Mouse (Mus musculus) inflammation-experienced regulatory T-cells, adult 6 months (primary cell): Measurements from ENCODE around the gene Dad1. TPM values are rescaled to one million over a fixed set of nuclear protein-coding genes. Genes with fewer than 3 reads are reported as not detected.

Experiments used
- ATAC-seq: one replicate; pipeline ENCODE4 v1.8.0; 2017
- polyA plus RNA-seq, 3 experiments: library from polyadenylated mRNA; unstranded; fragments of 100-300 nt; shearing (Covaris generic); gene quantifications; one replicate each; pipeline ENCODE4 v1.2.1; 2017

Dad1 gene
- polyA plus RNA-seq, 3 experiments from 2014 or later, result 393 to 515 (median 490) TPM

- ATAC-seq, result no peak
Measured at GRCm38 (mm10) chr14:54205904-54206303, 48.0 kb downstream of the Dad1 start.

GRCm38 (mm10) chr14:54204786-54205185 lies 49.1 kb downstream of the Dad1 start:
- ATAC-seq, result no peak

GRCm38 (mm10) chr14:54204311-54204710 lies 49.6 kb downstream of the Dad1 start:
- no peak for ATAC-seq

- no peak for ATAC-seq
Measured at GRCm38 (mm10) chr14:54203776-54204175, 50.1 kb downstream of the Dad1 start.

- ATAC-seq, result no peak
Measured at GRCm38 (mm10) chr14:54203207-54203606, 50.7 kb downstream of the Dad1 start.

GRCm38 (mm10) chr14:54200363-54200762 lies 53.5 kb downstream of the Dad1 start:
- ATAC-seq, result no peak

GRCm38 (mm10) chr14:54199662-54200061 lies 54.2 kb downstream of the Dad1 start:
- no peak for ATAC-seq

GRCm38 (mm10) chr14:54197740-54198139 lies 56.2 kb downstream of the Dad1 start:
- peak; percentile 51 for ATAC-seq

GRCm38 (mm10) chr14:54195838-54196423 lies 58.0 kb downstream of the Dad1 start:
- ATAC-seq, result no peak

GRCm38 (mm10) chr14:54193354-54194133 lies 60.4 kb downstream of the Dad1 start:
- ATAC-seq, result no peak

- ATAC-seq, result no peak
Measured at GRCm38 (mm10) chr14:54192462-54192847, 61.4 kb downstream of the Dad1 start.

GRCm38 (mm10) chr14:54191594-54192461 lies 62.1 kb downstream of the Dad1 start:
- ATAC-seq, result no peak

- no peak for ATAC-seq
Measured at GRCm38 (mm10) chr14:54191026-54191390, 62.9 kb downstream of the Dad1 start.

GRCm38 (mm10) chr14:54190305-54191025 lies 63.4 kb downstream of the Dad1 start:
- ATAC-seq, result no peak

GRCm38 (mm10) chr14:54189255-54189654 lies 64.6 kb downstream of the Dad1 start:
- ATAC-seq, result no peak

GRCm38 (mm10) chr14:54187211-54187610 lies 66.7 kb downstream of the Dad1 start:
- no peak for ATAC-seq

Other genes with a start within 250 kb of the Dad1 start
- gene Abhd4, start 84 bp upstream of the Dad1 start, polyA plus RNA-seq, result 10 to 100 TPM; 20.3 to 33.0 (median 29.4) TPM
- under 1 TPM in 1 of 3 experiments, not detected in 2; 0.09 TPM for gene Olfr49, start 30.8 kb upstream of the Dad1 start, polyA plus RNA-seq
- gene Oxa1l, start 106.7 kb upstream of the Dad1 start, polyA plus RNA-seq, result 10 to 100 TPM; 65.9 to 91.6 (median 69.3) TPM
- gene Slc7a7, start 163.7 kb upstream of the Dad1 start, polyA plus RNA-seq, result 1 to 10 TPM in 1 of 3 experiments, under 1 TPM in 2; 0.42 to 2.5 (median 0.49) TPM
- gene Mrpl52, start 172.8 kb upstream of the Dad1 start, polyA plus RNA-seq, result 100 to 1,000 TPM; 253 to 303 (median 292) TPM
- gene Mmp14, start 177.5 kb upstream of the Dad1 start, polyA plus RNA-seq, result under 1 TPM in 2 of 3 experiments, not detected in 1; 0.29 to 0.47 TPM
- gene Lrp10, start 210.0 kb upstream of the Dad1 start, polyA plus RNA-seq, result 10 to 100 TPM; 52.5 to 66.4 (median 63.3) TPM
- under 1 TPM; 0.50 to 0.58 (median 0.57) TPM for gene Rem2, start 222.0 kb upstream of the Dad1 start, polyA plus RNA-seq